Mouse (Mus musculus): ENCODE measurements around the gene Ptprg. TPM values are rescaled to one million over a fixed set of nuclear protein-coding genes. Genes with fewer than 3 reads are reported as not detected.

Gene Ptprg
- polyA plus RNA-seq, 1 experiment: 12.1 TPM

- Histone ChIP-seq H3K4me1 (ENCODE audit: control insufficient read depth, insufficient read depth, low read length) (no peaks in the 10 kb centered on the region), H3K4me3 (ENCODE audit: control insufficient read depth, low read depth, low read length) (no peak overlapping the region), H3K27ac (ENCODE audit: control insufficient read depth, insufficient read depth, low read depth, low read length) (no peak overlapping the region), H3K36me3 (ENCODE audit: control insufficient read depth, insufficient read depth, low read length) (no peaks in the 10 kb centered on the region), H3K27me3 (ENCODE audit: control insufficient read depth, insufficient read depth, low read length) (no peaks in the 10 kb centered on the region)
- TF ChIP-seq CTCF (IDR thresholded peaks at IDR 0.05; ENCODE audit: control insufficient read depth, insufficient read depth, insufficient replicate concordance, low read depth, low read length): no peak
- no peak for TF ChIP-seq POLR2A (IDR thresholded peaks at IDR 0.05; ENCODE audit: control insufficient read depth, low read depth, low read length)
Measured at GRCm38 (mm10) chr14:12086167-12086566, 532.8 kb downstream of the Ptprg start.

- no peak overlapping the region for H3K27ac ChIP-seq (ENCODE audit: control insufficient read depth, insufficient read depth, low read depth, low read length)
- H3K36me3 ChIP-seq (ENCODE audit: control insufficient read depth, insufficient read depth, low read length): no peaks in the 10 kb centered on the region
- no peak for TF ChIP-seq CTCF (IDR thresholded peaks at IDR 0.05; ENCODE audit: control insufficient read depth, insufficient read depth, insufficient replicate concordance, low read depth, low read length)
- TF ChIP-seq POLR2A (IDR thresholded peaks at IDR 0.05; ENCODE audit: control insufficient read depth, low read depth, low read length): no peak
- H3K4me3 ChIP-seq (ENCODE audit: control insufficient read depth, low read depth, low read length): no peak overlapping the region
- H3K4me1 ChIP-seq (ENCODE audit: control insufficient read depth, insufficient read depth, low read length): no peaks in the 10 kb centered on the region
- no peaks in the 10 kb centered on the region for H3K27me3 ChIP-seq (ENCODE audit: control insufficient read depth, insufficient read depth, low read length)
Measured at GRCm38 (mm10) chr14:12089954-12090353, 536.6 kb downstream of the Ptprg start.

- no peak overlapping the region for H3K4me3 ChIP-seq (ENCODE audit: control insufficient read depth, low read depth, low read length)
- no peaks in the 10 kb centered on the region for H3K36me3 ChIP-seq (ENCODE audit: control insufficient read depth, insufficient read depth, low read length)
- no peaks in the 10 kb centered on the region for H3K27me3 ChIP-seq (ENCODE audit: control insufficient read depth, insufficient read depth, low read length)
- no peak for TF ChIP-seq POLR2A (IDR thresholded peaks at IDR 0.05; ENCODE audit: control insufficient read depth, low read depth, low read length)
- no peak for TF ChIP-seq CTCF (IDR thresholded peaks at IDR 0.05; ENCODE audit: control insufficient read depth, insufficient read depth, insufficient replicate concordance, low read depth, low read length)
- no peak overlapping the region for H3K27ac ChIP-seq (ENCODE audit: control insufficient read depth, insufficient read depth, low read depth, low read length)
- no peaks in the 10 kb centered on the region for H3K4me1 ChIP-seq (ENCODE audit: control insufficient read depth, insufficient read depth, low read length)
Measured at GRCm38 (mm10) chr14:12091730-12092129, 538.4 kb downstream of the Ptprg start.

- Histone ChIP-seq H3K27me3 (ENCODE audit: control insufficient read depth, insufficient read depth, low read length) (no peaks in the 10 kb centered on the region), H3K4me3 (ENCODE audit: control insufficient read depth, low read depth, low read length) (no peak overlapping the region), H3K4me1 (ENCODE audit: control insufficient read depth, insufficient read depth, low read length) (no peaks in the 10 kb centered on the region), H3K36me3 (ENCODE audit: control insufficient read depth, insufficient read depth, low read length) (no peaks in the 10 kb centered on the region), H3K27ac (ENCODE audit: control insufficient read depth, insufficient read depth, low read depth, low read length) (no peak overlapping the region)
- no peak for TF ChIP-seq CTCF (IDR thresholded peaks at IDR 0.05; ENCODE audit: control insufficient read depth, insufficient read depth, insufficient replicate concordance, low read depth, low read length)
- no peak for TF ChIP-seq POLR2A (IDR thresholded peaks at IDR 0.05; ENCODE audit: control insufficient read depth, low read depth, low read length)
Measured at GRCm38 (mm10) chr14:12099390-12100333, 546.3 kb downstream of the Ptprg start.

- Histone ChIP-seq H3K27me3 (ENCODE audit: control insufficient read depth, insufficient read depth, low read length) (no peaks in the 10 kb centered on the region), H3K4me3 (ENCODE audit: control insufficient read depth, low read depth, low read length) (no peak overlapping the region), H3K27ac (ENCODE audit: control insufficient read depth, insufficient read depth, low read depth, low read length) (no peak overlapping the region), H3K4me1 (ENCODE audit: control insufficient read depth, insufficient read depth, low read length) (no peaks in the 10 kb centered on the region), H3K36me3 (ENCODE audit: control insufficient read depth, insufficient read depth, low read length) (no peaks in the 10 kb centered on the region)
- TF ChIP-seq POLR2A (IDR thresholded peaks at IDR 0.05; ENCODE audit: control insufficient read depth, low read depth, low read length): no peak
- no peak for TF ChIP-seq CTCF (IDR thresholded peaks at IDR 0.05; ENCODE audit: control insufficient read depth, insufficient read depth, insufficient replicate concordance, low read depth, low read length)
Measured at GRCm38 (mm10) chr14:12102389-12103325, 549.3 kb downstream of the Ptprg start.

- Histone ChIP-seq H3K36me3 (ENCODE audit: control insufficient read depth, insufficient read depth, low read length) (no peaks in the 10 kb centered on the region), H3K4me3 (ENCODE audit: control insufficient read depth, low read depth, low read length) (no peak overlapping the region), H3K4me1 (ENCODE audit: control insufficient read depth, insufficient read depth, low read length) (no peaks in the 10 kb centered on the region), H3K27ac (ENCODE audit: control insufficient read depth, insufficient read depth, low read depth, low read length) (no peak overlapping the region), H3K27me3 (ENCODE audit: control insufficient read depth, insufficient read depth, low read length) (no peaks in the 10 kb centered on the region)
- TF ChIP-seq POLR2A (IDR thresholded peaks at IDR 0.05; ENCODE audit: control insufficient read depth, low read depth, low read length): no peak
- no peak for TF ChIP-seq CTCF (IDR thresholded peaks at IDR 0.05; ENCODE audit: control insufficient read depth, insufficient read depth, insufficient replicate concordance, low read depth, low read length)
Measured at GRCm38 (mm10) chr14:12104297-12105155, 551.2 kb downstream of the Ptprg start.
